In genomic region chr11:60777801-60778370, GRCm38 (mm10) we compare ENCODE assay signal across 8 mouse cellular contexts. TPM values are rescaled to one million over a fixed set of nuclear protein-coding genes. Genes with fewer than 3 reads are reported as not detected.
DNase-seq lines count a peak whose midpoint lies in the region; ATAC-seq and TF ChIP-seq lines count a peak whose summit lies in the region.

No protein-coding gene starts in this region.

- no peak for TF ChIP-seq CTCF in MEL (IDR thresholded peaks at IDR 0.05 in 2 of 3, conservative IDR thresholded peaks at IDR 0.05 in 1 of 3; ENCODE audit: control insufficient read depth in 1 of 3, insufficient read depth in 1 of 3, low read depth in 2 of 3, low read length in 3 of 3, poor library complexity in 1 of 3, severe bottlenecking in 1 of 3)

- peak overlapping the region; percentile 91 for H3K27ac ChIP-seq in heart, embryonic 13.5 days (replicated peaks)
- H3K27ac ChIP-seq in MEL (ENCODE audit: control insufficient read depth, low read depth, low read length) = peak overlapping the region; percentile 87
- H3K27ac ChIP-seq in hindbrain, embryonic 11.5 days (ENCODE audit: low read depth, low read length) = no peak overlapping the region; the same call in 1 of the 2 replicates

- no peaks in the 10 kb centered on the region for H3K9me3 ChIP-seq in heart, embryonic 13.5 days
- H3K9me3 ChIP-seq in MEL (replicated peaks; ENCODE audit: insufficient read depth, low read length) = no peaks in the 10 kb centered on the region
- no peaks in the 10 kb centered on the region for H3K9me3 ChIP-seq in hindbrain, embryonic 11.5 days (ENCODE audit: control insufficient read depth, low read length)
- H3K9me3 ChIP-seq in megakaryocyte, embryonic 14.5 days = no peaks in the 10 kb centered on the region

- TF ChIP-seq EP300 in MEL (IDR thresholded peaks at IDR 0.05; ENCODE audit: low read depth in 1 of 2, low read length in 2 of 2) = no peak

- no peak for DNase-seq in heart, postnatal 4 days
- no peak for DNase-seq in MEL (ENCODE audit: low read depth, low spot score)
- DNase-seq in hindbrain, embryonic 11.5 days (ENCODE audit: low spot score) = no peak
- no peak for DNase-seq in adrenal gland, postnatal 4 days (ENCODE audit: low spot score in 2 of 2)
- DNase-seq in yolk sac, embryonic 10.5 days (ENCODE audit: low spot score) = no peak

- H3K36me3 ChIP-seq in heart, embryonic 13.5 days = peaks cover 38% of the 10 kb centered on the region
- peaks cover 0 to 67% of the 10 kb centered on the region in 2 experiments; a peak in 2 of 4 replicates for H3K36me3 ChIP-seq in MEL (ENCODE audit: control insufficient read depth in 1 of 2, insufficient read depth in 2 of 2, low read length in 2 of 2)
- no peaks in the 10 kb centered on the region for H3K36me3 ChIP-seq in hindbrain, embryonic 11.5 days (ENCODE audit: control insufficient read depth, insufficient read depth, low read length)
- H3K36me3 ChIP-seq in megakaryocyte, embryonic 14.5 days (replicated peaks; ENCODE audit: low read length) = peaks cover 47% of the 10 kb centered on the region

- H3K79me2 ChIP-seq in MEL (ENCODE audit: control insufficient read depth, insufficient read depth, low read length, poor library complexity) = peaks cover 82% of the 10 kb centered on the region

- TF ChIP-seq POLR2A in MEL (IDR thresholded peaks at IDR 0.05; ENCODE audit: control insufficient read depth in 1 of 2, insufficient read depth in 1 of 2, low read depth in 1 of 2, low read length in 2 of 2, poor library complexity in 1 of 2) = no peak

- ATAC-seq in heart, embryonic 13.5 days (ENCODE audit: extremely low read depth, insufficient number of reproducible peaks, low FRiP score, low TSS enrichment) = no peak
- no peak for ATAC-seq in hindbrain, embryonic 11.5 days (ENCODE audit: low FRiP score)
- ATAC-seq in CD4-positive, CD25-positive, alpha-beta regulatory T cell, adult 4 months = no peak

- WGBS in heart, embryonic 13.5 days = 23% methylated on average over 16 of the region's 16 CpGs
- WGBS in hindbrain, embryonic 11.5 days = 27% methylated on average over 16 of the region's 16 CpGs

- H3K27me3 ChIP-seq in heart, embryonic 13.5 days (replicated peaks) = no peaks in the 10 kb centered on the region
- no peaks in the 10 kb centered on the region for H3K27me3 ChIP-seq in MEL (ENCODE audit: control insufficient read depth in 1 of 2, insufficient read depth in 2 of 2, low read length in 2 of 2)
- H3K27me3 ChIP-seq in hindbrain, embryonic 11.5 days (ENCODE audit: control insufficient read depth, insufficient read depth, low read length) = no peaks in the 10 kb centered on the region
- no peaks in the 10 kb centered on the region for H3K27me3 ChIP-seq in megakaryocyte, embryonic 14.5 days (replicated peaks)

- H3K9ac ChIP-seq in heart, embryonic 13.5 days = peak overlapping the region; percentile 88
- H3K9ac ChIP-seq in MEL (ENCODE audit: control insufficient read depth, low read depth, low read length, poor library complexity, severe bottlenecking) = peak overlapping the region; percentile 77
- H3K9ac ChIP-seq in hindbrain, embryonic 11.5 days (ENCODE audit: low read depth, low read length) = peak overlapping the region; percentile 78

- H3K4me1 ChIP-seq in heart, embryonic 13.5 days = peaks cover 75% of the 10 kb centered on the region
- H3K4me1 ChIP-seq in MEL (ENCODE audit: control insufficient read depth in 1 of 2, insufficient read depth in 2 of 2, low read length in 2 of 2) = peaks cover 2 to 60% of the 10 kb centered on the region in 2 experiments
- H3K4me1 ChIP-seq in hindbrain, embryonic 11.5 days (replicated peaks; ENCODE audit: control insufficient read depth, insufficient read depth, low read length) = peaks cover 25% of the 10 kb centered on the region
- H3K4me1 ChIP-seq in megakaryocyte, embryonic 14.5 days = peaks cover 78% of the 10 kb centered on the region

- H3K4me3 ChIP-seq in heart, embryonic 13.5 days = peak overlapping the region; percentile 81
- H3K4me3 ChIP-seq in MEL (ENCODE audit: control insufficient read depth in 1 of 2, insufficient read depth in 1 of 2, low read depth in 2 of 2, low read length in 2 of 2) = peak overlapping the region; percentile 73 to 82
- peak overlapping the region; percentile 63 for H3K4me3 ChIP-seq in hindbrain, embryonic 11.5 days (ENCODE audit: low read depth, low read length)
- peak overlapping the region; percentile 99 for H3K4me3 ChIP-seq in megakaryocyte, embryonic 14.5 days (replicated peaks)

- peak overlapping the region; percentile 93 for H3K4me2 ChIP-seq in heart, embryonic 13.5 days
- H3K4me2 ChIP-seq in hindbrain, embryonic 11.5 days (replicated peaks; ENCODE audit: low read depth, low read length) = peak overlapping the region; percentile 73

- TF ChIP-seq RAD21 in MEL (IDR thresholded peaks at IDR 0.05; ENCODE audit: low read depth, low read length) = no peak

TF ChIP-seq in MEL, 35 proteins besides CTCF, POLR2A, EP300 and RAD21 (continues in another document):
- TF ChIP-seq BHLHE40 (IDR thresholded peaks at IDR 0.05; ENCODE audit: borderline replicate concordance, low read depth, low read length) = no peak
- TF ChIP-seq RCOR1 (IDR thresholded peaks at IDR 0.05; ENCODE audit: low read depth, low read length) = no peak
- TF ChIP-seq MEF2A (IDR thresholded peaks at IDR 0.05; ENCODE audit: extremely low read depth, insufficient replicate concordance, low read depth, low read length, poor library complexity, severe bottlenecking) = no peak
- TF ChIP-seq TBP (IDR thresholded peaks at IDR 0.05; ENCODE audit: low read depth, low read length) = no peak
- TF ChIP-seq HCFC1 (IDR thresholded peaks at IDR 0.05; ENCODE audit: low read depth, low read length) = no peak

RNA-seq across cellular contexts. Expression of gene Smcr8, which starts 0.6 kb away (rescaled TPM):
- polyA plus RNA-seq in heart, embryonic 13.5 days (2015; fragmentation: Nextera tagmentation; extraction: Ambion mirVana) = 3.7 and 3.9 TPM in 2 replicates
- 10 to 100 TPM; 15.8 to 16.2 TPM for total RNA-seq in heart, postnatal 4 days (2021)
- total RNA-seq in MEL (2012; rRNA removed) = 17.0 and 20.0 TPM in 2 replicates
- 10 to 100 TPM in 1 of 2 experiments, not detected in 1; 20.5 TPM for polyA plus RNA-seq in MEL (2012; ENCODE audit: insufficient read depth in 1 of 2, insufficient read length in 2 of 2, low read depth in 1 of 2, low replicate concordance in 2 of 2, missing spikeins in 1 of 2)
- 8.4 and 8.8 TPM in 2 replicates for polyA plus RNA-seq in hindbrain, embryonic 11.5 days (2014; fragmentation: Nextera tagmentation; extraction: Ambion mirVana)
- 0.50 TPM in 1 of 2 replicates, not detected in the other for polyA plus RNA-seq in megakaryocyte, embryonic 14.5 days (2012; ENCODE audit: insufficient read depth, low replicate concordance)
- total RNA-seq in adrenal gland, postnatal 4 days (2021) = 10 to 100 TPM; 21.8 to 23.2 TPM
- polyA plus RNA-seq in CD4-positive, CD25-positive, alpha-beta regulatory T cell, adult 4 months (2017; shearing (Covaris generic)) = 1 to 10 TPM; 5.7 to 6.6 TPM

RNA-seq across cellular contexts. Expression of gene Top3a, which starts 0.7 kb away (rescaled TPM):
- polyA plus RNA-seq in heart, embryonic 13.5 days (2015; fragmentation: Nextera tagmentation; extraction: Ambion mirVana) = 9.7 and 11.0 TPM in 2 replicates
- total RNA-seq in heart, postnatal 4 days (2021) = 1 to 10 TPM; 7.7 to 8.0 TPM
- 17.7 and 19.3 TPM in 2 replicates for total RNA-seq in MEL (2012; rRNA removed)
- 10 to 100 TPM in 1 of 2 experiments, not detected in 1; 18.4 TPM for polyA plus RNA-seq in MEL (2012; ENCODE audit: insufficient read depth in 1 of 2, insufficient read length in 2 of 2, low read depth in 1 of 2, low replicate concordance in 2 of 2, missing spikeins in 1 of 2)
- 13.1 and 15.2 TPM in 2 replicates for polyA plus RNA-seq in hindbrain, embryonic 11.5 days (2014; fragmentation: Nextera tagmentation; extraction: Ambion mirVana)
- polyA plus RNA-seq in megakaryocyte, embryonic 14.5 days (2012; ENCODE audit: insufficient read depth, low replicate concordance) = 1.9 and 4.7 TPM in 2 replicates
- total RNA-seq in adrenal gland, postnatal 4 days (2021) = 10 to 100 TPM; 18.2 to 19.9 TPM
- 10 to 100 TPM; 13.8 to 25.0 TPM for polyA plus RNA-seq in CD4-positive, CD25-positive, alpha-beta regulatory T cell, adult 4 months (2017; shearing (Covaris generic))

RNA-seq across cellular contexts. Expression of gene Shmt1, which starts 33.6 kb away (rescaled TPM):
- 40.4 and 42.8 TPM in 2 replicates for polyA plus RNA-seq in heart, embryonic 13.5 days (2015; fragmentation: Nextera tagmentation; extraction: Ambion mirVana)
- total RNA-seq in heart, postnatal 4 days (2021) = 10 to 100 TPM; 24.7 to 26.8 TPM
- total RNA-seq in MEL (2012; rRNA removed) = 63.3 and 71.4 TPM in 2 replicates
- polyA plus RNA-seq in MEL (2012; ENCODE audit: insufficient read depth in 1 of 2, insufficient read length in 2 of 2, low read depth in 1 of 2, low replicate concordance in 2 of 2, missing spikeins in 1 of 2) = 10 to 100 TPM in 1 of 2 experiments, not detected in 1; 55.3 TPM
- polyA plus RNA-seq in hindbrain, embryonic 11.5 days (2014; fragmentation: Nextera tagmentation; extraction: Ambion mirVana) = 32.9 and 37.3 TPM in 2 replicates
- 0.75 and 7.4 TPM in 2 replicates for polyA plus RNA-seq in megakaryocyte, embryonic 14.5 days (2012; ENCODE audit: insufficient read depth, low replicate concordance)
- 100 to 1,000 TPM in 1 of 2 experiments, 10 to 100 TPM in 1; 93.3 to 105 TPM for total RNA-seq in adrenal gland, postnatal 4 days (2021)
- polyA plus RNA-seq in CD4-positive, CD25-positive, alpha-beta regulatory T cell, adult 4 months (2017; shearing (Covaris generic)) = 10 to 100 TPM; 18.6 to 33.7 TPM

RNA-seq across cellular contexts. Expression of gene Mief2, which starts 49.7 kb away (rescaled TPM):
- 17.4 and 17.7 TPM in 2 replicates for polyA plus RNA-seq in heart, embryonic 13.5 days (2015; fragmentation: Nextera tagmentation; extraction: Ambion mirVana)
- total RNA-seq in heart, postnatal 4 days (2021) = 10 to 100 TPM; 20.7 to 24.8 TPM
- 14.2 and 14.6 TPM in 2 replicates for total RNA-seq in MEL (2012; rRNA removed)
- polyA plus RNA-seq in MEL (2012; ENCODE audit: insufficient read depth in 1 of 2, insufficient read length in 2 of 2, low read depth in 1 of 2, low replicate concordance in 2 of 2, missing spikeins in 1 of 2) = 10 to 100 TPM in 1 of 2 experiments, not detected in 1; 13.4 TPM
- 11.8 and 12.0 TPM in 2 replicates for polyA plus RNA-seq in hindbrain, embryonic 11.5 days (2014; fragmentation: Nextera tagmentation; extraction: Ambion mirVana)
- polyA plus RNA-seq in megakaryocyte, embryonic 14.5 days (2012; ENCODE audit: insufficient read depth, low replicate concordance) = 10.2 and 20.6 TPM in 2 replicates
- total RNA-seq in adrenal gland, postnatal 4 days (2021) = 10 to 100 TPM; 26.6 to 28.0 TPM
- polyA plus RNA-seq in CD4-positive, CD25-positive, alpha-beta regulatory T cell, adult 4 months (2017; shearing (Covaris generic)) = 10 to 100 TPM in 1 of 2 experiments, 1 to 10 TPM in 1; 9.1 to 12.2 TPM

RNA-seq across cellular contexts. Expression of gene Flii, which starts 50.8 kb away (rescaled TPM):
- polyA plus RNA-seq in heart, embryonic 13.5 days (2015; fragmentation: Nextera tagmentation; extraction: Ambion mirVana) = 75.4 and 79.1 TPM in 2 replicates
- 100 to 1,000 TPM; 104 to 107 TPM for total RNA-seq in heart, postnatal 4 days (2021)
- 71.8 and 78.7 TPM in 2 replicates for total RNA-seq in MEL (2012; rRNA removed)
- 100 to 1,000 TPM in 1 of 2 experiments, not detected in 1; 111 TPM for polyA plus RNA-seq in MEL (2012; ENCODE audit: insufficient read depth in 1 of 2, insufficient read length in 2 of 2, low read depth in 1 of 2, low replicate concordance in 2 of 2, missing spikeins in 1 of 2)
- polyA plus RNA-seq in hindbrain, embryonic 11.5 days (2014; fragmentation: Nextera tagmentation; extraction: Ambion mirVana) = 54.5 and 59.7 TPM in 2 replicates
- polyA plus RNA-seq in megakaryocyte, embryonic 14.5 days (2012; ENCODE audit: insufficient read depth, low replicate concordance) = 195 and 218 TPM in 2 replicates
- total RNA-seq in adrenal gland, postnatal 4 days (2021) = 100 to 1,000 TPM; 128 to 129 TPM
- 100 to 1,000 TPM in 1 of 2 experiments, 10 to 100 TPM in 1; 67.8 to 101 TPM for polyA plus RNA-seq in CD4-positive, CD25-positive, alpha-beta regulatory T cell, adult 4 months (2017; shearing (Covaris generic))
